Mouse (Mus musculus) kidney, adult 2 months (tissue): ENCODE data around the gene Pkd1l2.

Experiments
- CTCF ChIP-seq: fragments of 200-500 bp; conservative IDR thresholded peaks from 2 replicates; pipeline ENCODE4 v1.5.1; 2011; ENCODE audit warnings: low read depth, mild to moderate bottlenecking, control low read depth, low read length, moderate library complexity, mixed read lengths; ENCODE audit not compliant: insufficient read depth, insufficient read length
- POLR2A ChIP-seq: fragments of 200-500 bp; IDR thresholded peaks from one replicate; pipeline ENCODE4 v1.6.1; 2011; ENCODE audit warnings: low read depth, low read length, control low read depth

GRCm38 (mm10) chr8:117125854-117126253, 43.6 kb upstream of the Pkd1l2 start:
- TF ChIP-seq CTCF: no peak
- no peak for TF ChIP-seq POLR2A
